Mouse (Mus musculus) MEL-GATA-1-ER (cell line): Measurements from ENCODE around the gene Gm8369.
"Not testable (repeated sequence)": the region's sequence is repeated elsewhere in the genome, so short reads cannot be mapped to it uniquely, and the experiment has no call there.

Source experiments
- DNase-seq: peaks from one replicate; pipeline ENCODE4 v3.0.0-alpha.2; 2012; ENCODE audit warnings: low read depth; ENCODE audit errors: extremely low read depth

Gm8369 gene

GRCm38 (mm10) chr19:11485746-11486145, at the start of gene Gm8369:
Gm8369 (plus strand) TSS chr19:11485938.
- no peak for DNase-seq

GRCm38 (mm10) chr19:11443338-11443737, 42.4 kb upstream of the Gm8369 start, which contains the start of gene Ms4a4b:
Ms4a4b (plus strand) TSS chr19:11443553.
- no peak for DNase-seq

- no peak for DNase-seq
Observed at GRCm38 (mm10) chr19:11443964-11444363, 41.8 kb upstream of the Gm8369 start.

- DNase-seq, result no peak
Observed at GRCm38 (mm10) chr19:11447238-11447637, 38.5 kb upstream of the Gm8369 start.

- DNase-seq, result not testable (repeated sequence)
Observed at GRCm38 (mm10) chr19:11459041-11459440, 26.7 kb upstream of the Gm8369 start.

- DNase-seq, result not testable (repeated sequence)
Observed at GRCm38 (mm10) chr19:11464795-11465194, 20.9 kb upstream of the Gm8369 start.

- no peak for DNase-seq
Observed at GRCm38 (mm10) chr19:11466471-11466870, 19.3 kb upstream of the Gm8369 start.

- DNase-seq, result not testable (repeated sequence)
Observed at GRCm38 (mm10) chr19:11468361-11468760, 17.4 kb upstream of the Gm8369 start.

GRCm38 (mm10) chr19:11469215-11469614, 16.5 kb upstream of the Gm8369 start, which contains the start of gene Ms4a6c:
Ms4a6c (plus strand) TSS chr19:11469366.
- not testable (repeated sequence) for DNase-seq

GRCm38 (mm10) chr19:11479714-11480113, 6.0 kb upstream of the Gm8369 start:
- DNase-seq, result no peak

GRCm38 (mm10) chr19:11482684-11483083, 3.1 kb upstream of the Gm8369 start:
- DNase-seq, result no peak

- DNase-seq, result no peak
Observed at GRCm38 (mm10) chr19:11483941-11484340, 1.8 kb upstream of the Gm8369 start.

GRCm38 (mm10) chr19:11484388-11484787, 1.4 kb upstream of the Gm8369 start:
- no peak for DNase-seq

- no peak for DNase-seq
Observed at GRCm38 (mm10) chr19:11485266-11485665, 472 bp upstream of the Gm8369 start.

- no peak for DNase-seq
Observed at GRCm38 (mm10) chr19:11486599-11486998, 861 bp downstream of the Gm8369 start.

GRCm38 (mm10) chr19:11491406-11492189, 5.9 kb downstream of the Gm8369 start:
- no peak for DNase-seq

GRCm38 (mm10) chr19:11492671-11493070, 6.9 kb downstream of the Gm8369 start:
- no peak for DNase-seq

- no peak for DNase-seq
Observed at GRCm38 (mm10) chr19:11494519-11494918, 8.8 kb downstream of the Gm8369 start.

- DNase-seq, result no peak
Observed at GRCm38 (mm10) chr19:11496361-11496760, 10.6 kb downstream of the Gm8369 start.

- DNase-seq, result not testable (repeated sequence)
Observed at GRCm38 (mm10) chr19:11497300-11497699, 11.6 kb downstream of the Gm8369 start.

GRCm38 (mm10) chr19:11500796-11501195, 15.1 kb downstream of the Gm8369 start:
- no peak for DNase-seq

- DNase-seq, result no peak
Observed at GRCm38 (mm10) chr19:11501326-11501725, 15.6 kb downstream of the Gm8369 start.

GRCm38 (mm10) chr19:11504857-11505256, 19.1 kb downstream of the Gm8369 start:
- no peak for DNase-seq
